Mouse (Mus musculus): ENCODE results near the gene Chst15.

The Chst15 gene

GRCm38 (mm10) chr7:132330179-132330578 lies 13.2 kb upstream of the Chst15 start:
- Histone ChIP-seq H3K27me3 (ENCODE audit: insufficient read depth, low read length) (peaks cover 40% of the 10 kb centered on the region), H3K36me3 (ENCODE audit: insufficient read depth, low read length) (no peaks in the 10 kb centered on the region), H3K9me3 (ENCODE audit: low read length) (no peaks in the 10 kb centered on the region), H3K4me3 (replicated peaks; ENCODE audit: low read length) (no peak overlapping the region), H3K4me1 (replicated peaks; ENCODE audit: low read depth, low read length) (no peaks in the 10 kb centered on the region)
- TF ChIP-seq POU5F1 (IDR thresholded peaks at IDR 0.05; ENCODE audit: borderline replicate concordance, low read length) (no peak), NANOG (IDR thresholded peaks at IDR 0.05; ENCODE audit: borderline replicate concordance, low read length) (no peak), CTCF (conservative IDR thresholded peaks at IDR 0.05; ENCODE audit: low read length) (no peak)

DNA sequence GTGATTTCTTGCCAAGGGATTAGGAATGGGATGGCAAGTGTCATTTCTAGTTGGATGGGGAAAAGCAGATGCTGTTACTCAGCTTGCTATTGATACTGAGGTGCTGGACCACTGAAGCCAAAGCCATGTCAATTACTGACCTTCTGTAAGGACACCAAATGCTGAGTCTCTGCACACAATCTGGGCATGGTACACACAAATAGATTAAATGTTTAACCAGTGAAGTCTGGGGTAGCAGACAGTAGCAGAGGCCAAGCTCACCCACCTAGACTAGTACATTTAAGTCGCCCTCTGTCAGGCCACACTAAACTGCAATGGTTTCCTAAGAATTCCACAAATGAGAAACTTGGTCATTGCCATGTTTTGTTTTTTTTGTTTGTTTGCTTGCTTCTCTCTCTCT lies 11.6 kb upstream of the Chst15 start:
- no peak overlapping the region for H3K4me3 ChIP-seq (replicated peaks; ENCODE audit: low read length)
- no peaks in the 10 kb centered on the region for H3K36me3 ChIP-seq (ENCODE audit: insufficient read depth, low read length)
- TF ChIP-seq CTCF (conservative IDR thresholded peaks at IDR 0.05; ENCODE audit: low read length) (no peak), POU5F1 (IDR thresholded peaks at IDR 0.05; ENCODE audit: borderline replicate concordance, low read length) (no peak), NANOG (IDR thresholded peaks at IDR 0.05; ENCODE audit: borderline replicate concordance, low read length) (no peak)
- H3K4me1 ChIP-seq (replicated peaks; ENCODE audit: low read depth, low read length) = no peaks in the 10 kb centered on the region
- peaks cover 46% of the 10 kb centered on the region for H3K27me3 ChIP-seq (ENCODE audit: insufficient read depth, low read length)
- H3K9me3 ChIP-seq (ENCODE audit: low read length) = no peaks in the 10 kb centered on the region

DNA sequence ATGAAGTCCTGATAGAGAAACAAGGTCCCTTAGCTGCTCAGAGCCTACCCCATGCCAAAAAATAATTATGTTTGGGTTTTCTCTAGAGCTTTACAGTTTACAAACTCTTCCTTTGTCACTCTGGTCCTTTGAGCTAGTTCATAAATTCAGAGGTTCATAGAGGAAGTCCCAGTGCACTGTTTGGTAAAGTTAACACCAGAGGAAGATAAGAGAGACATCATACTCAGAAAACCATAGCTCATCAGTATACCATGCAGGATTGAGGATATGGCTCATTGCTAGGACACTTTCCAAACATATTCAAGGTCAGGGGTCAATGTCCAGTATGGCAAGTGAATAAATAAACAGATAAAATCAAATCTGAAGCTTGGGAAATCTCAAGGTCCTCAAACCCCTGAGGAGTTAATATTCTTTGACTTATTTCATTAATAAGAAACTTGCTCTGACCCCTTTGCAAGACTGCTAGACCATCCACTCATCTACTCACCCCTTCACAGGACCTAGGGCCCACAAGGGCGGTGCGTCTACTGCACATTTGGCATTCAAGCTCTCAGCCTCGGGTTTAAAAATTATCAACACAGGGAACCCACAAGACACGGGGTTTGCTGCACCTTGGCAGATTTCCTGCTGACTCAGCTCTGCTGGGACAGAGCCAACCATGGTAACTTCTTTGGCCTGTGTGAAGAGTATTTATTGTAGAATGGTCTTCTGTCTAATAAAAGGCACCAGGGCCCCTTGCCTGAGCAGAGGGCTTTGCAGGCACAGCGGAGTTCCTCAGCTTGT lies 8.7 kb upstream of the Chst15 start:
- H3K4me1 ChIP-seq (replicated peaks; ENCODE audit: low read depth, low read length) = no peaks in the 10 kb centered on the region
- no peaks in the 10 kb centered on the region for H3K36me3 ChIP-seq (ENCODE audit: insufficient read depth, low read length)
- TF ChIP-seq CTCF (conservative IDR thresholded peaks at IDR 0.05; ENCODE audit: low read length) = no peak
- TF ChIP-seq POU5F1 (IDR thresholded peaks at IDR 0.05; ENCODE audit: borderline replicate concordance, low read length) = no peak
- no peak for TF ChIP-seq NANOG (IDR thresholded peaks at IDR 0.05; ENCODE audit: borderline replicate concordance, low read length)
- H3K27me3 ChIP-seq (ENCODE audit: insufficient read depth, low read length) = peaks cover 44% of the 10 kb centered on the region
- H3K4me3 ChIP-seq (replicated peaks; ENCODE audit: low read length) = no peak overlapping the region
- H3K9me3 ChIP-seq (ENCODE audit: low read length) = peaks cover 18% of the 10 kb centered on the region

- H3K4me3 ChIP-seq (replicated peaks; ENCODE audit: low read length) = no peak overlapping the region
- H3K27me3 ChIP-seq (ENCODE audit: insufficient read depth, low read length) = peaks cover 47% of the 10 kb centered on the region
- H3K9me3 ChIP-seq (ENCODE audit: low read length) = peaks cover 18% of the 10 kb centered on the region
- TF ChIP-seq NANOG (IDR thresholded peaks at IDR 0.05; ENCODE audit: borderline replicate concordance, low read length) = no peak
- no peak for TF ChIP-seq POU5F1 (IDR thresholded peaks at IDR 0.05; ENCODE audit: borderline replicate concordance, low read length)
- TF ChIP-seq CTCF (conservative IDR thresholded peaks at IDR 0.05; ENCODE audit: low read length) = no peak
- H3K36me3 ChIP-seq (ENCODE audit: insufficient read depth, low read length) = no peaks in the 10 kb centered on the region
- no peaks in the 10 kb centered on the region for H3K4me1 ChIP-seq (replicated peaks; ENCODE audit: low read depth, low read length)
Observed at GRCm38 (mm10) chr7:132323430-132323829, 6.4 kb upstream of the Chst15 start.

GRCm38 (mm10) chr7:132321392-132321958 lies 4.4 kb upstream of the Chst15 start:
- Histone ChIP-seq H3K9me3 (ENCODE audit: low read length) (peaks cover 18% of the 10 kb centered on the region), H3K4me3 (replicated peaks; ENCODE audit: low read length) (no peak overlapping the region), H3K27me3 (ENCODE audit: insufficient read depth, low read length) (peaks cover 56% of the 10 kb centered on the region), H3K36me3 (ENCODE audit: insufficient read depth, low read length) (no peaks in the 10 kb centered on the region), H3K4me1 (replicated peaks; ENCODE audit: low read depth, low read length) (peaks cover 8% of the 10 kb centered on the region)
- TF ChIP-seq POU5F1 (IDR thresholded peaks at IDR 0.05; ENCODE audit: borderline replicate concordance, low read length) = no peak
- TF ChIP-seq NANOG (IDR thresholded peaks at IDR 0.05; ENCODE audit: borderline replicate concordance, low read length) = no peak
- no peak for TF ChIP-seq CTCF (conservative IDR thresholded peaks at IDR 0.05; ENCODE audit: low read length)

GRCm38 (mm10) chr7:132316101-132317035 lies 660 bp downstream of the Chst15 start:
- peak overlapping the region; percentile 84 for H3K4me3 ChIP-seq (replicated peaks; ENCODE audit: low read length)
- H3K9me3 ChIP-seq (ENCODE audit: low read length) = no peaks in the 10 kb centered on the region
- H3K36me3 ChIP-seq (ENCODE audit: insufficient read depth, low read length) = no peaks in the 10 kb centered on the region
- no peak for TF ChIP-seq NANOG (IDR thresholded peaks at IDR 0.05; ENCODE audit: borderline replicate concordance, low read length)
- TF ChIP-seq CTCF (conservative IDR thresholded peaks at IDR 0.05; ENCODE audit: low read length) = no peak
- TF ChIP-seq POU5F1 (IDR thresholded peaks at IDR 0.05; ENCODE audit: borderline replicate concordance, low read length) = no peak
- H3K4me1 ChIP-seq (replicated peaks; ENCODE audit: low read depth, low read length) = peaks cover 29% of the 10 kb centered on the region
- peaks cover 84% of the 10 kb centered on the region for H3K27me3 ChIP-seq (ENCODE audit: insufficient read depth, low read length)

DNA sequence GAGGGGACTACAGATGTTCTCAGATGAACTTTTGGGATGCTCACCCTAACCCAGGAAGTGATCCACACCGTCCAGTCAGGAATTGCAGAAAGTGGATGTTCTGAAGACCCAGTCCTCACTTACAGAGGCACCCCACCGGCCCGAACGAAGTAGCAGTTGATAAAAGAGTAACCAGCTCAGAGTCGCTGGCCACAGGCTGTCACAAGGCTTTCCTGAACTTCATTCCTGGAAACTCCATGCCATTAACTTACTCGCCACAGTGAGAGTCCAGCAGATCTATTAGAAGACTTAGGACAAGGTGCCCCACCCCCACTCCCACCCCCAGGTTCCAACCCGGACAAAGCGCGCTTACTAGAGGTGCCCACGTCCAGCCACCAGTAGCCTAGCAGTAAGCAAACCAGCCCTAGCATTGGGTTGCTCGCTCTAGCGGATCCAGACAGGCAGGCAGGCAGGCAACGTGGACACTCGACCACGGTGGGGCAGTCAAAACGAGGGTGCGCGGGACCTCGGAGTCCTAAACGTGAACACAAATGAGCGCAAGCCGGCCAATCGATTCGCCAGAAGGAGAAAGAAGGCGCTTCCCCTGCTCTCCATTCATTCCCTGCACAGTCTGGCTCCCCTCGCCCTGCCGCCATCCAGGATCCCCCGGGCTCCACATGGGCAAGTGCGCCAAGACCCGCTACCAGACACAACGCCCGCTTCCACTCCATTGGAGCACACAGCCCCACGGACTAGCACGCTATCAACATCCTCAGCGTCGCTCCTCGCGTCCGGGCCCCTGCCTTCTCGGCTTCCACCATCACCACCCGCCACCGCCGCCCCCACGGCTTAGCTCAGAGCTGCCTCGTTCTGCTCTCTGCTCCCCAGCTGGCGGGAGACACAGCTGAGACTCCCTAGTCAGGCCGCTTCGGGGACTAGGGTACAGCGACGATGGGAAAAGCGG lies 1.6 kb downstream of the Chst15 start:
- peaks cover 29% of the 10 kb centered on the region for H3K4me1 ChIP-seq (replicated peaks; ENCODE audit: low read depth, low read length)
- H3K4me3 ChIP-seq (replicated peaks; ENCODE audit: low read length) = peak overlapping the region; percentile 84
- TF ChIP-seq POU5F1 (IDR thresholded peaks at IDR 0.05; ENCODE audit: borderline replicate concordance, low read length) (no peak), CTCF (conservative IDR thresholded peaks at IDR 0.05; ENCODE audit: low read length) (no peak), NANOG (IDR thresholded peaks at IDR 0.05; ENCODE audit: borderline replicate concordance, low read length) (no peak)
- H3K36me3 ChIP-seq (ENCODE audit: insufficient read depth, low read length) = no peaks in the 10 kb centered on the region
- H3K27me3 ChIP-seq (ENCODE audit: insufficient read depth, low read length) = peaks cover 88% of the 10 kb centered on the region
- H3K9me3 ChIP-seq (ENCODE audit: low read length) = no peaks in the 10 kb centered on the region

All from E14TG2a.4 (cell line).